Mouse (Mus musculus) midbrain, embryonic 13.5 days (tissue): Measurements from ENCODE around the gene Camsap3. TPM values are rescaled to one million over a fixed set of nuclear protein-coding genes. Genes with fewer than 3 reads are reported as not detected.

Experiments used
- ATAC-seq: fragments of 200-750 bp; cut with Nextera tagmentation; 2 replicates; pipeline ENCODE4 v1.8.0; 2017; ENCODE audit warnings: mild to moderate bottlenecking, moderate TSS enrichment, moderate library complexity
- H3K27ac ChIP-seq: fragments of 300-500 bp; sonication (generic); 2 replicates; pipeline ENCODE4 v1.5.1; 2015; ENCODE audit warnings: inconsistent platforms, mild to moderate bottlenecking, moderate library complexity
- H3K27me3 ChIP-seq: fragments of 300-500 bp; sonication (generic); 2 replicates; pipeline ENCODE4 v1.6.1; 2015; ENCODE audit warnings: mild to moderate bottlenecking, inconsistent platforms
- H3K36me3 ChIP-seq: fragments of 300-500 bp; sonication (generic); 2 replicates; pipeline ENCODE4 v1.6.1; 2015; ENCODE audit warnings: mild to moderate bottlenecking, inconsistent platforms
- H3K4me1 ChIP-seq: fragments of 300-500 bp; sonication (generic); replicated peaks from 2 replicates; pipeline ENCODE4 v1.6.1; 2015; ENCODE audit warnings: inconsistent platforms
- H3K4me2 ChIP-seq: fragments of 300-500 bp; sonication (generic); replicated peaks from 2 replicates; pipeline ENCODE4 v1.6.1; 2015; ENCODE audit warnings: moderate library complexity, mild to moderate bottlenecking, inconsistent platforms
- H3K4me3 ChIP-seq: fragments of 300-500 bp; sonication (generic); replicated peaks from 2 replicates; pipeline ENCODE4 v1.5.1; 2015; ENCODE audit warnings: mild to moderate bottlenecking, inconsistent platforms
- H3K9ac ChIP-seq: fragments of 300-500 bp; sonication (generic); replicated peaks from 2 replicates; pipeline ENCODE4 v1.6.1; 2015; ENCODE audit warnings: mild to moderate bottlenecking, inconsistent platforms
- H3K9me3 ChIP-seq: fragments of 300-500 bp; sonication (generic); 2 replicates; pipeline ENCODE4 v1.6.1; 2016; ENCODE audit warnings: mild to moderate bottlenecking, inconsistent platforms
- WGBS: fragments of 180-500 bp; shearing (Covaris S2); methylation state at CpG from one replicate; pipeline ENCODE4 v1.1.7; 2015; 5-methylcytosine and 5-hydroxymethylcytosine counted together
- polyA plus RNA-seq: library from polyadenylated mRNA; unstranded; fragments of >200 nt; fragmentation: Nextera tagmentation; extraction: Ambion mirVana; gene quantifications from 2 replicates; pipeline ENCODE4 v1.2.1, GENCODE M21; 2015

The Camsap3 gene
- polyA plus RNA-seq = 30.4 and 35.6 TPM in 2 replicates

- Histone ChIP-seq H3K9ac (peak within 1 kb of the TSS; percentile 90), H3K27ac (peak within 1 kb of the TSS; percentile 86), H3K9me3 (no peaks in the 10 kb centered on the region), H3K4me3 (peak within 1 kb of the TSS; percentile 86), H3K36me3 (no peaks in the 10 kb centered on the region), H3K4me1 (peaks cover 10% of the 10 kb centered on the region), H3K4me2 (peak within 1 kb of the TSS; percentile 79), H3K27me3 (no peaks in the 10 kb centered on the region)
- ATAC-seq = no peak
- WGBS = 4% methylated on average over 7 of the region's 7 CpGs
Measured at GRCm38 (mm10) chr8:3586993-3587390, at the start of gene Camsap3. Gene Camsap3 (plus strand): TSS chr8:3587293.

- H3K4me3 ChIP-seq = no peak overlapping the region
- no peak for ATAC-seq
- H3K4me1 ChIP-seq = no peaks in the 10 kb centered on the region
- H3K4me2 ChIP-seq = no peak overlapping the region
- no peaks in the 10 kb centered on the region for H3K9me3 ChIP-seq
- no peak overlapping the region for H3K27ac ChIP-seq
- WGBS = 96% methylated on average over 26 of the region's 26 CpGs
- H3K27me3 ChIP-seq = no peaks in the 10 kb centered on the region
- peaks cover 85% of the 10 kb centered on the region for H3K36me3 ChIP-seq
- no peak overlapping the region for H3K9ac ChIP-seq
Measured at GRCm38 (mm10) chr8:3537666-3538065, 49.4 kb upstream of the Camsap3 start.

GRCm38 (mm10) chr8:3539146-3539545, 47.9 kb upstream of the Camsap3 start:
- H3K4me1 ChIP-seq = no peaks in the 10 kb centered on the region
- 84% methylated on average over 7 of the region's 7 CpGs for WGBS
- H3K9ac ChIP-seq = no peak overlapping the region
- H3K27ac ChIP-seq = no peak overlapping the region
- H3K36me3 ChIP-seq = peaks cover 90% of the 10 kb centered on the region
- H3K4me3 ChIP-seq = no peak overlapping the region
- H3K9me3 ChIP-seq = no peaks in the 10 kb centered on the region
- no peak overlapping the region for H3K4me2 ChIP-seq
- ATAC-seq = no peak
- no peaks in the 10 kb centered on the region for H3K27me3 ChIP-seq

GRCm38 (mm10) chr8:3540076-3540475, 47.0 kb upstream of the Camsap3 start:
- Histone ChIP-seq H3K27ac (no peak overlapping the region), H3K4me1 (no peaks in the 10 kb centered on the region), H3K36me3 (peaks cover 93% of the 10 kb centered on the region), H3K4me2 (no peak overlapping the region), H3K27me3 (no peaks in the 10 kb centered on the region), H3K4me3 (no peak overlapping the region), H3K9me3 (no peaks in the 10 kb centered on the region), H3K9ac (no peak overlapping the region)
- ATAC-seq = no peak
- 93% methylated on average over 4 of the region's 4 CpGs for WGBS

GRCm38 (mm10) chr8:3546511-3546910, 40.6 kb upstream of the Camsap3 start:
- 92% methylated on average over 2 of the region's 2 CpGs for WGBS
- H3K27me3 ChIP-seq = no peaks in the 10 kb centered on the region

GRCm38 (mm10) chr8:3552240-3552639, 34.9 kb upstream of the Camsap3 start:
- WGBS = 82% methylated on average over 1 of the region's 1 CpGs
- Histone ChIP-seq H3K4me2 (no peak overlapping the region), H3K27me3 (no peaks in the 10 kb centered on the region), H3K9ac (no peak overlapping the region), H3K36me3 (no peaks in the 10 kb centered on the region), H3K4me3 (no peak overlapping the region), H3K4me1 (no peaks in the 10 kb centered on the region), H3K9me3 (no peaks in the 10 kb centered on the region), H3K27ac (no peak overlapping the region)
- ATAC-seq = no peak

More at GRCm38 (mm10) chr8:3546511-3546910, 40.6 kb upstream of the Camsap3 start:
- H3K4me2 ChIP-seq = no peak overlapping the region
- H3K9ac ChIP-seq = no peak overlapping the region
- H3K4me1 ChIP-seq = no peaks in the 10 kb centered on the region
- no peak overlapping the region for H3K4me3 ChIP-seq
- no peaks in the 10 kb centered on the region for H3K9me3 ChIP-seq
- H3K27ac ChIP-seq = no peak overlapping the region
- peaks cover 47% of the 10 kb centered on the region for H3K36me3 ChIP-seq
- ATAC-seq = no peak

- H3K36me3 ChIP-seq = no peaks in the 10 kb centered on the region
- H3K4me3 ChIP-seq = no peak overlapping the region
- H3K9ac ChIP-seq = no peak overlapping the region
- 65% methylated on average over 4 of the region's 4 CpGs for WGBS
- no peaks in the 10 kb centered on the region for H3K27me3 ChIP-seq
- no peaks in the 10 kb centered on the region for H3K9me3 ChIP-seq
- peak; percentile 96 for ATAC-seq
- no peak overlapping the region for H3K27ac ChIP-seq
- H3K4me2 ChIP-seq = no peak overlapping the region
- no peaks in the 10 kb centered on the region for H3K4me1 ChIP-seq
Measured at GRCm38 (mm10) chr8:3556114-3556513, 31.0 kb upstream of the Camsap3 start.

- no peaks in the 10 kb centered on the region for H3K9me3 ChIP-seq
- H3K27ac ChIP-seq = no peak within 1 kb of the TSS
- H3K9ac ChIP-seq = peak within 1 kb of the TSS; percentile 37
- H3K27me3 ChIP-seq = no peaks in the 10 kb centered on the region
- peaks cover 18% of the 10 kb centered on the region for H3K4me1 ChIP-seq
- 1% methylated on average over 12 of the region's 12 CpGs for WGBS
- ATAC-seq = peak; percentile 70
- peak within 1 kb of the TSS; percentile 20 for H3K4me3 ChIP-seq
- H3K36me3 ChIP-seq = no peaks in the 10 kb centered on the region
- H3K4me2 ChIP-seq = peak within 1 kb of the TSS; percentile 43
Measured at GRCm38 (mm10) chr8:3567641-3568371, 19.3 kb upstream of the Camsap3 start, which contains the start of gene C330021F23Rik. Gene C330021F23Rik (plus strand): TSS chr8:3567990.

- Histone ChIP-seq H3K4me2 (peak overlapping the region; percentile 43), H3K4me3 (peak overlapping the region; percentile 20), H3K27me3 (no peaks in the 10 kb centered on the region), H3K4me1 (peaks cover 18% of the 10 kb centered on the region), H3K27ac (no peak overlapping the region), H3K9ac (peak overlapping the region; percentile 37; the same call in 1 of the 2 replicates), H3K36me3 (no peaks in the 10 kb centered on the region), H3K9me3 (no peaks in the 10 kb centered on the region)
- ATAC-seq = no peak
- WGBS = 3% methylated on average over 7 of the region's 7 CpGs
Measured at GRCm38 (mm10) chr8:3568378-3568777, 18.7 kb upstream of the Camsap3 start.

GRCm38 (mm10) chr8:3569784-3570183, 17.3 kb upstream of the Camsap3 start:
- Histone ChIP-seq H3K4me3 (no peak overlapping the region), H3K9me3 (no peaks in the 10 kb centered on the region), H3K27me3 (no peaks in the 10 kb centered on the region), H3K36me3 (no peaks in the 10 kb centered on the region), H3K4me2 (no peak overlapping the region), H3K27ac (no peak overlapping the region), H3K4me1 (peaks cover 18% of the 10 kb centered on the region), H3K9ac (no peak overlapping the region)
- 95% methylated on average over 5 of the region's 5 CpGs for WGBS
- no peak for ATAC-seq

GRCm38 (mm10) chr8:3574546-3574945, 12.5 kb upstream of the Camsap3 start:
- no peak overlapping the region for H3K4me2 ChIP-seq
- no peak for ATAC-seq
- H3K27me3 ChIP-seq = no peaks in the 10 kb centered on the region
- H3K4me3 ChIP-seq = no peak overlapping the region
- WGBS = 95% methylated on average over 3 of the region's 3 CpGs
- no peaks in the 10 kb centered on the region for H3K9me3 ChIP-seq
- H3K36me3 ChIP-seq = no peaks in the 10 kb centered on the region
- no peak overlapping the region for H3K9ac ChIP-seq
- no peak overlapping the region for H3K27ac ChIP-seq
- no peaks in the 10 kb centered on the region for H3K4me1 ChIP-seq

GRCm38 (mm10) chr8:3576211-3576960, 10.7 kb upstream of the Camsap3 start:
- H3K4me1 ChIP-seq = no peaks in the 10 kb centered on the region
- no peaks in the 10 kb centered on the region for H3K36me3 ChIP-seq
- no peaks in the 10 kb centered on the region for H3K27me3 ChIP-seq
- H3K4me3 ChIP-seq = no peak overlapping the region
- no peaks in the 10 kb centered on the region for H3K9me3 ChIP-seq
- H3K27ac ChIP-seq = no peak overlapping the region
- 80% methylated on average over 15 of the region's 15 CpGs for WGBS
- no peak overlapping the region for H3K4me2 ChIP-seq
- H3K9ac ChIP-seq = no peak overlapping the region
- no peak for ATAC-seq
